Mouse (Mus musculus) frontal cortex, adult (tissue): ENCODE data around the gene Tmem237.

ENCODE experiments used
- ATAC-seq: cut with Nextera tagmentation; 2 replicates; pipeline ENCODE4 v1.9.2; 2017; ENCODE audit warnings: mild to moderate bottlenecking, moderate library complexity, mixed read lengths; ENCODE audit not compliant: low TSS enrichment

The Tmem237 gene

DNA sequence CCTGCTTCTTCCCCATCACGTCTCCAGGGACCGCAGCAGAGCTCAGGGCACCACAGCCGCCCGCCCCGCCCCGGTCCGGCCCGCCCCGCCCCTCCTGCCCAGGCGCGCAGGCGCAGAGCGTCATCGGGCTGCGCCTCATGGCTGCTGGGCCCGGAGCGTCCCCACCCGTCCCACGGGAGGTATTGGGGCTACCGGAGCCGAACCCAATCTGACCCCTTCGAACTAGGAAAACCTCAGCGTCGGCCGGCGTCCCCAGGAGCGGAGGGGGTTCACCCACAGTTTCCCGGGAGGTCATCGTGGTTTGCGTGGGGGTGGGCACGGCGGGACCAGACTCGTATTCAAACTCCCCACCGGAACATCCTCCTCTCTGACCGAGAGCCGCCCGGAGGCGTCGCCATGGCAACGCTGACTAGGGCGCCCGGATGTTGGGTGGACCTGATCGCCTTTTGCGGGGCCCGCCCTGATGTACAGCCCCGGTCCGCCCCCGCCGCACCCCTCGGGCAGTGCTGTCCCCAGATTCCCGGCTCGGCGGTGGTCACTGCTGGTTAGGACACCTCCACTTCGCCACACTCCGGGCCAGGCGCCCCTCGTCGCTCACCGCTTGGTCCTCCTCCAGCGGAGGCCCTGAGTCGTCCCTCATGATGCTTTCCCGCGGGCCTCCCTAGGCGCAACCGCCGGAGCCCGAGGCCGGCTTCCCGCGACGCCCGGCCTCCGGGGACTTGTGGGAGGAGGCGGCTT lies at the start of gene Tmem237:
Gene Tmem237, minus strand, starts transcription at position 689 of the 738 bp plus-strand sequence.
- peak; percentile 98 for ATAC-seq

DNA sequence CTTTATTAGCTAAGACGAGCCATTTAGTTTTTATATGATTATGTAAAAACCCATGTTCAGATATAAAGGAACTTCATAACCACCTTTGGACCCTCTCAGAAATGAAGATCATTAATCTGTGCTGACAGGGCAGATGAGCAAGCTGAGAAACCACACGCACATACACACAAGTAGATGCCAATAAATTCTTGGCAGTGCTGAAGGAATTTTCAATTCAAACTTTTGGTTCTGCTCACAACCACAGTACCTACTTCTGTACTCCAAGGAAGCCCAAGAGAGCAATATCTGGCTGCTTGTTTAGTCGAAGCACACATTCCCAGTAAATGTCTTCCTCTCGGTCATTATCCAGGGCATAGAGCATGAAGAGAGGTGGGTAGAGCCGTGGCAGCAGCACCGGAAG lies 49.4 kb upstream of the Tmem237 start:
- no peak for ATAC-seq

DNA sequence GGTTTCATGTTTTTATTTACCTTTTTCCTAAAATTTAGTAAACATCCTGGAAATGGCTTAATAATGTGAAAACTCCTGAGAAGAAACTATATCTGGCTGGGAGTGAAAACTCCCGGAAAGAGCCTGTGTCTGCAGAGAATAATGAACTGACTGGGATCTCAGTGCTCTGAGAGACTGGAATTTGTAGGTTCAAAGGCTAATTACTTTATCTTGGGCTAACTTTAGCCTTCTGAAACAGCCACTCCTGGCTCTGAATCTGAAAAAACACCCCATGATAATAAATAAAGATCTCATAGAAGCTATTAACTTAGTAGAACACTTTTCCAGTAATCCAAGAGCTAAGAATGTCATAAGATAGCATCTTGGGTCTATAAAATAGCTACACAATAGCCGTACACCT lies 48.3 kb upstream of the Tmem237 start:
- ATAC-seq = no peak

DNA sequence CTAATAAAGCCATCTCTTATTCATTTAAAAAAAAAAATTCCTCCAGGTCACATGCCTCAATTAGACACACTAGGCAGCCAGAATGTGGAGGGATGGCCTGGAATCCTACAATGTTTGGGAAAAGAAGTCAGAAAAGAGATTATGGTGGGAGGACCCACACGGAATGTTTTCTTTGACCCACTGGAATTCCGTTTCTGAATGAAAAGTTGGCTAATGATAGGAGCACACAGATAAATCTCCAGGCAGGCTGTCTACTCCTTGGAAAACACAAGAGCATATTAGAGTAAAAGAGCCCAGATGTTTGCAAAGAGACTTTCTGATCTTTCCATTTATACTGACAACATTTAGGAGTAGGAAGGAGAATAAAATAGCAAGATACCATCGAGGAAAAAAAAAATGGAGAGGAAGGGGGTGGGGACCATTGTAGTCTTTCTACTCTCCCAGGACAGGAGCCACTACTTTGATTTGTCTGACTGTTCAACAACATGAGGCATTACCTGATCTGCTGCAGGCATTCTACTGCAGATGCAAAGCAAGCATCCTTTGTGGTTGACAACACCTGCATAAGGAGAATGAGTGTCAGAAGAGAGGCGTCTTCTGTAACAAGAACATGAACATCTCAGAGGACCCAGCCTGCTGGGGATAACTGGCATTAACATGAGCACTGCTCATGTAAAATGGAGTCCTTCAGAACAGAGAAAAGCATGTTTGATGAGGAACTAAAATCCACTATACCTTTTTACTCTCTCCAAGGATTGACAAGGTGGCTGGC lies 47.6 kb upstream of the Tmem237 start:
- no peak for ATAC-seq

DNA sequence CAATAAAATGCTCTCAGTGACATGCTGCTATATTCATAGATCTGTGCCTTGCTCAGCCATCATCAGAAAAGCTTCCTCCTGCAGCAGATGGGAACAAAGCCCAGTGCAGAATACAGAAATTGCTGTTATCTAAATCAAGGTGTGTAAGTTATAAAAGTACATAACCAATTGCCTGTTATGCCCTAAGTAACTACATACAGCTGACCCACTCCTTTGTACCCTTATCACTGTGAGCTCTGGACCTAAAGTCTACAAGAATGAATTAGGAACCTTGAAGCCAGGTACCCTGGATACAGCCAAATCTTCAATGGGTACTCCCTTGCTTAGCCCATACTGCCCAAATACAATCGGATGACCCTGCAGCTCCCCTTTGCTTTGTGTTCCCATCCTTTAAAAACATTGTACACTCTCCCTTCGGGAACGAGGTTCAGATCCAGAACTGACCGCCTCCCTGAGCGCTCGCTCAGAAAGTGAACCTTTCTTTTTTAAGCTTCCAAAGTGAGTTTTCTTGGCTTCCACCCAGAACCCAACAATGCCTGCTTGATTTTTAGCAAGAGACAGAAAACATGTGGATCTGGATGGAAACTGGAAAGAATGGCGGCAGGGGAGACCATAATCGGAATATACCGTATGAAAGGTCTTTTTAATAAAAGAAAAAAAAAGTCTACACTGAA lies 46.2 kb upstream of the Tmem237 start:
- ATAC-seq = no peak

DNA sequence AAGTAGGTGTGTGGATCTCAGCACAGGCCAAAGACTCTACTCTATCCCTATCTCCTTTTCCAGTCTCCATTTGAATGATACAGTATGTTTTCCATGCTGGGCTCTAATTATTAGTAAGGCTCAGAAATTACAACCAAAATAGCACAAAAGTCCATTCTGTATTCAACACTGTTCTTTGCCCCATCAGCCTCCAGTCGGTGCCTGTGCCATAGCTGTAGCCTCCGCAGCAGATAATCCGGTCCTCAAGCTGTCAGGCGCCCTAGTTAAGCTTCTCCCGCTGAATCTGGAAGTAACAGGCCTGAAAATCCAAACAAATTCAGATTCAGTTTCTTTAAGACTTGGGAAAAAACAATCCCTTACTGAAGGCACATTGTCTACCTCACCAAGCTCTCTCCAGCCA lies 43.7 kb upstream of the Tmem237 start:
- ATAC-seq = peak; percentile 39; the same call in 1 of the 2 replicates

DNA sequence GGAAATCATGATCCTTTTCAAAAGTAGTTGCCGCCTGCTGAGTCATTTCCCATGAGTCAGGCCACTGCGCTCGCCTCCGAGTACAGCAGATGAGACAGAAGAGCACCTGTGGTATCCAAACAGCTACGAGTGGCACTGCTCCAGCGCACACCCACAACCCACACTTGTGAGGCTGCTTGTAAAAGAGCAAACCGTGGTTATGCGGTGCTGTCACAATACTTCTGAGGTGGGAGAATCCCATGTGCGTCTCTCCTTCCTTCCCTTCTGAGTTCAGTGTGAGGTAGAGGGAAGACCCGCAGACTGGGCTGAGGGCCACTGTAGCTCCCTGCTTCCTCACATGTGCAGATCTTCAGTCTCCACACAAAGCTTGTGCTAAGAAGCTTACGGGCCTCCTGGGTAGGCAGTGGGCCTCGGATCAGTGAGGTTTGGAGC lies 42.8 kb upstream of the Tmem237 start, which contains the start of gene Mpp4:
Gene Mpp4, minus strand, starts transcription at position 360 of the 432 bp plus-strand sequence.
- peak; percentile 90 for ATAC-seq

DNA sequence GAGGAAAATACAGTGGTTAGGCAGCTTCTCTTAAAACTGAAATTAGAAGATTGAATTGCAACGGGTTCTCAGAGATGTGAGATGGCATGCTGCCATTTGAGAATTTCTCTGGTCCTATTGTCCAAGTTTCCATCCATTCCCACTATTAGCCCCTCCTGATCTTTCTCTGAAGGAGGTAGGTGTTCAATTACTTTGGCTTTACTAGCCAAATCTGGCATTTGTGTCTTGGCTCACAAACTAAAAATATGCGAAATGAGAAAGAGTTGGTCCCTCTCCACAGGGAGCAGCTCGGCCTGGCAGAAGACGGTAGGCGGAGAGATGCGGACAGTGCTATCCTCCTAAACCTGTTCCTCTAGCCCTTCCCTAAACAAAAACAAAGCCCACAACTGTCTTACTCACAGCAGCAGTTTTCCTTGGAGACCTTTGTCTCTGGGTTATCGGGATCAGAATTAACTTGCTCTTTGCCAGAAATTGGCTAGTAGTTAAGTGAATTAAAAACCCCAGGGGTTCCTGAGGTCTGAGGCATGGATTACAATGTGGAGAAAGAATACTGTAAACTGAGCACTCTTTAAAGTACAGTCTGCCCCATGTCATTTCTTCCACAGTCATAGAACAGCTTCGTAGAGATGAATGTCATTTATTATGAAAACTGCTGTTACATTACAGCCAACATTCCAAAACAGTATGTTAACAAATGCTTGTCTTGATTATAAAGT lies 42.3 kb upstream of the Tmem237 start:
- peak; percentile 20; the same call in 1 of the 2 replicates for ATAC-seq

DNA sequence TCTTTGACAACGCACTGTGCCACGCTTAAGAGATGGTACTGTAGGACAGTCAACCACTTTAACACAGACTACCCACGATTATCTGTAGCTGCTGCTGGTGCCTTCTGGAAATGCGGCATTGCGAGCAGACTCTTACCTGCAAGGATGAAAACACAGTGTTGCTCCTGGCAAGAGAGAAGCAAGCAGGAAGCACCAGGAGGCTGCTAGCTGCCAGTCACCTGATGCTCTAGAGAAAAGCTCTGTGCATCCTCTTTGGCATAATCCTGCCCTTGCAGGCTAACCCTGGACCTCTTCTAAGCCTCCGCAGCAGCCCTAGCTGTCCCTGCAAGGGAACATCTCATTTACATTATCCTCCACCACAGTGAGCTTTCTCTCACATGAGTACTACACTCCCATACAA lies 41.2 kb upstream of the Tmem237 start:
- ATAC-seq = no peak

DNA sequence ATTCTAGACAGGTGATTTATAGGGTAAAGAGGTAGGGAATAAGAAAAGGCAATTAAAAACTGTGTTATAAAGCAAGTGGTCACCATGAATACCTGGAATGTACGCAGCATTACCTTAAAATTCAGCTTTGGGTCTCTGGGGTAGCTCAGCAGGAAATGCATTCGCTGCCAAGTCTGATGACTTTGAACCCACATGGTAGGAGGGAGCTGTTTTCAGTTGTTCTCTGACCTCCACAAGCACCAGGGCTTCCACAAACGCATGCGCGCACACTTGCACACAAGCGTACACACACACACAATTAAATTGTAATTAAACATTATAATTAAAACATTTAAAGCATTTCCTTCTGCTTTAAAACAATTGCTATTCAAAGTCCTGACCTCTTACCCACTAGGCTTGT lies 40.7 kb upstream of the Tmem237 start:
- ATAC-seq = no peak

DNA sequence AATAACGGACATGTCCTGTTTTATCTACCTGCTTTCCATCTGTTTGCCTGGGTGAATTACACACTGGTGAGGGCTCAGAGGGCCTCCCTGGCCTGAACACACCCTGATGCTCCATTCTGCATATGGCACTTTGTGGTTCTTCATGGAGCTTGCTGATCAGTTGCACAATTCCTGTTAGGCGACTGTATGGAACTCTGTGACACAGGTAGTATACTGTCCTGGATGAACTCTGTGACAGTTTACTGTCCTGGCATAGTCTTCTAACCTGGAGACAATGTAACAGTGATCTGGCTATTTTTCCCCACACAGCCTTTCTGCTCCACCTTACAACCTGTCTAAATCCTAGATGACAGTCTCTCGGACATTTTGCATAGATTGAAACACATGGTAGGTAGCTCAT lies 38.9 kb upstream of the Tmem237 start:
- ATAC-seq = no peak

DNA sequence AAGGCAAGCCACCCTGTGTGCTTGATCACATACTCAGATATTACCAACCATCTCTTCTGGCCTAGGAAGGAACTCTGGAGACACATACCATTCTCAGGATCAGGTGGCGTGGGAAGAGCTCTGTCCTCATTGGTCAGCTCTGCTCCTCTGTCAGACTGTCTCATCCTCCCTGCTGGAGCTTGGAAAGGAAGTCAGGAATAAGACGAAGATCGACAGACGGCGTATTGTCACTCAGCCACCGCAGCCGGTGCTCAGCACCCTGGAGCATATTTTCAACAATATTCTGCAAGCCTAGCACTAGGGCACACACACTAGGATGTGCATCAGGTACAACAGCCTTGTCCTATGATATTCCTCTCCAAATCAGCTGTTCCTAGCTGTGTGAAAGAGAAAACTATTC lies 38.3 kb upstream of the Tmem237 start:
- no peak for ATAC-seq

DNA sequence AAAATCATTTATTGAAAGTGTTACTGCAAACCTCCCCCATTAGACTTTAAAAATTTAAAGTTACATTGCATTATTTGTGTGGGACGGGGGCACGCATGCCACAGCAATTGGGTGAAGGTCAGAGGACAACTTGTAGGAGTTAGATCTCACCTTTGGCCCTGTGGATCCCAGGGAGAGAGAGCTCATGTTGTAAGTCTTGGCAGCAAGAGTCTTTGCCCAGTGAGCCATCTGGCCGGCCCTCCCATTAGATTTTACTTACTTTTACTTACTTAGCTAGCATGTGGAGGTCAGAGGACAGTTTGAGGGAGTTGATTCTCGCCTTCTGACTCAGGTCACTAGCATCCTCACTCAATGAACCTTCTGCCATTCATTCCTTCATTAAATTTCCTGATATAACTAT lies 37.6 kb upstream of the Tmem237 start:
- no peak for ATAC-seq

DNA sequence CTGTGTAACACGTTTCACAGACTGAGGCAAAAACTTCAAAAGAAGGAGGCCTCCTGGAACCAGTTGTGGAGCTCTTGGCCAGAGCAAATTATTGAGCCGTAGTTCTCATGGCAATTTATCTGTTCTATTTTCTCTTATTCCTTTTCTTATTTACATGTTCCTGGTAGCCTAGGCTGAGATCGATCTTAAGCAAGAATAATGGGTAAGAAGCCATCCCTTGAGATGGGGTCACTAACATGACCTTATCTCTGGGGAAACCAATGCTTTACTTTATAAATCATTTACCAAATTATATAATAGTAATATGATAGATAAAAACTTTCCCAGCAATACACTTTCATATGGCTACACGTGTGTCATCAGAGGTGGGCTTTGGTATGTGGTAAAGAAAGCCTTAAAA lies 32.1 kb upstream of the Tmem237 start:
- ATAC-seq = no peak

DNA sequence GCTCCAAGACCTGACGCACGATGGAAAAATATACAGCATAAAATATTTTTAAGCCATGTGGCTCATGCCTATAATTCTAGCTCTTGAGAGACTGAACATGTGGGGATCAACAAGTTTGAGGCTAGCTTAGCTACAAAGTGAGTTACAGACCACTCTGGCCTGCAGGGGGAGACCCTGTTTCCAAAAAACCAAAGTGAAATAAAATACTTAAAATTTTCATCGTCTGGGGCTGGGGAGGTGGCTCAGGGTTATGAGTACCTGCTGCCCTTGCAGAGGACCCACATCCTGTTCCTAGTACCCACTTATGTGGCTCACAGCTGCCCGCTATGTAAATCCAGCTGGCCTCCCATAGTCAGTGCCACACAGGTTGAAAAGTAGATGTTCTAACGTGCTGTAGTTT lies 30.3 kb upstream of the Tmem237 start:
- ATAC-seq = no peak

DNA sequence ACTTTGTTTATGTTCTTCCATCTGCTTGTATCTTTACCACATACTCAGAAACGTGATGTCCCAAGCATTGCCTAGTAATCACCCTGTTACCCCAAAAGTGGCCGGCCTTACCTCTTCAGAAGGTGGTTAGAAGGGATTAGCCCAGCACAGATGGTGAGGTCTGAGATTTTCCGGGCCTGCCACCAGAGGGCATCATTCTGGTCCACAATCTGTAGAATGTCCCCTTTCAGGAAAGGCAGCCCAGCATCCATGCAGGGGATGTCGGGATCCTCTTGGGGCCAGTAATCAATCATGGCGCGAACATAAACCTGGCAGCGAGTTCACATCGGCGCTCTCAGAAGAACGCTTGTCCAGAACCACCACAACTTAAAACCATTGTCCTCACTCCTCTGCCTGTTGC lies 24.3 kb upstream of the Tmem237 start:
- ATAC-seq = no peak

DNA sequence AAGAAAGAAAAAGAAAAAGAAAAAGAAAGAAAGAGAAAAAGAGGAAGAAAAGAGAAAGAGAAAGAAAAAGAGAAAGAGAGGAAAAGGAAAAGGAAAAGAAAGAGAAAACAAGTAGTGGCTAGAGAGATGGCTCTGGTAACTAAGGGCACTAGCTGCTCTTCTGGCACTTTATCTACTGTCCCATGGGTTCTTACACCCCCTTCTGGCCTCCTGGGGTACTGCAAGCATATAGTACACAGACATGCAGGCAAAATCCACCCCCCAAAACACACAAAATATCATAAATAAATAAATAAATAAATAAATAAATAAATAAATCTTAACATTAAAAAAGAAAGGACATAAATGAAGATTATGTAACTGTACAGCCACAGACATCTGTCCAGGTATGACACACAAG lies 22.6 kb upstream of the Tmem237 start:
- no peak for ATAC-seq

DNA sequence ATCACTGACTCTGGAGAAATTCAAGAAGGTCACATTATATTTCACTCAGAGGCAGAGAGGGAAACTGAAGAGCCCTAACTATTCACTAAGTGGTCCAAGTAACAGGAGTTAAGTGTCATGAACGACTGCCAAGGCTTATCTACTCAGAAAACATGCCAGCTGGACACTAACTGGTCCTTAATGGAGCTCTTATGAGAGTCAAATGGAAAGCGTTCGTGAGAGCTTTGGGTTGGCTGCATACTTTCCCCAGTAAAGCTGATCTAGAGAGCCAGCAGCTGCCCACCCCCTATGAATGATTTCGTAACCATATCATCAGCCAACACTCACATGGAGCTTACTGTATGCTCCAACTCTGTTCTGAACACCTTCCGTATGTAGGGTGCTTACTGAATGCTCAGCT lies 14.2 kb upstream of the Tmem237 start:
- ATAC-seq = no peak

DNA sequence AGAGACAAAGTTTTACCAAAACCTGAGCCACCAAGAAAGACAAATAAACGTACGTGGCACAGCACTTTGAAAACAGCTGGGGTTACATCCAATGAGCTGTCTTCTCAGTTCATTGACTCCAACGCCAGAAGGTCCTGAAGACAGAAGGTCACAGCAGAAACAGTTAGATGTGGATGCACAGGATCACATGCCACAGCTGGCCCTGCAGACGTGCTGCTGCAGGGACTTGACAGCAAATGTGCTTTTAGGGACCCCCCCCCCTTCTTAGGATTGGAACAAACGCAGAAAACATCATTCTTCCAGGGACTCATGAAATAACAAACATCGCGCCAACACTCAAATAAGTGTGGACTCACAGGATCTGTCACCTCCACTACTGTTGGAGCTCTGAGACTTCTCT lies 8.7 kb upstream of the Tmem237 start:
- ATAC-seq = no peak

DNA sequence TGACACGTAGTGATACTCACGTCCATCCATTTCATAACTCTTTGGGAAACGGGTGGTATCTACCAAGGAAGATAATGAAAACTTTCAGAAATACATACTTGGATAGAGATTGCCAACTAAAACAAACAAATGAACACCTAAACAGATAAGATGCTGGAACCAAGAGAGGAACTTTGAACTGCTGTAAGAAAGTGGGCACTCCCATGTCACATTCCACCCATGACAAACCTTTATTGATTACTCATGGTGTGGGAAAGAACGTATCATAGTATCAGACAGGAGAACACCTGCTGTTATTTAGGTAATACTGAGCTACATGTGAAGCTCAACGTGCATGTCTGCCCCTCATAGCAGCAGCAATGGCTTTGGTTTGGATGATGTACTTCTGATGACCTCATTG lies 5.3 kb upstream of the Tmem237 start:
- ATAC-seq = no peak

DNA sequence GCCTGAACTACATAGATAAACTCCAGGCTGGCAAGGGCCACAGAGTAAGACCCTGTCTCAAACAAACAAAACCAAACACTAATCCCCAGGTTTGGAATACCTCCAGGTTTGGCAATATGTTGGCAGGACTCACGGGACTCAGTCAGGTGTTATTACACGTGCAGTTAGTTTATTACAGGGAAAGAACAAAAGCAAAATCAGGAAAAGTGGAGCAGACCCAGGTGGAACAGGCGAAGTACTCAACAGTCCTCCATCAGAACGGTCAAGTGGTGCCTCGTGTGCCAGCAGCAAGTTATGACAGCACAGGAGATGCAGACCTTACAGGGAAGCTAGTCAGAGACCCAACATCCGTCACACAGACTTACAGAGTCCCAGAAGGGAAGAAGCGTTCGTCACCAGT lies 9.7 kb downstream of the Tmem237 start:
- no peak for ATAC-seq

DNA sequence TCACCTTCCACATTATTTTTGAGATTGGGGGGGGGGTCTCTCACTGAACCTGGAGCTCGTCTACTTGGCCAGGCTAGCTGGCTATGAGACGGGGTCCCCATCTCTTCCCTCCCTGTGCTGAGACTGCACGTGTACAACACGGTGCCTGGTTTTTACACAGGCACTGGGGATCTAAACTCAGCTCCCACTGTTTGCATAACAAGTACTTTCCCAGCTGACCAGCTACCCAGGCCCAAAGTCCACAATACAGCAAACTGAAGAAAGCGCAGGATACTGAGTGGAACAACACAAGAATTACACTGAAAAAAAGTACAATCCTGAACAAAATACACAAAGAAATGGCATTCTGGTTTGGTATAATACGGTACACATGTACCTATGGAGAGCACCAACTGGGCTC lies 18.1 kb downstream of the Tmem237 start:
- no peak for ATAC-seq
